Mouse (Mus musculus) liver, adult 2 months (tissue): Measurements from ENCODE around the gene Arpin.

Experiments
- CTCF ChIP-seq: fragments of 200-500 bp; IDR thresholded peaks from 2 replicates; pipeline ENCODE4 v1.5.1; 2011; ENCODE audit warnings: low read depth, low read length, control low read depth
- POLR2A ChIP-seq: fragments of 200-500 bp; IDR thresholded peaks from 2 replicates; pipeline ENCODE4 v1.6.1; 2011; ENCODE audit warnings: low read length, control low read depth; ENCODE audit not compliant: insufficient read depth; ENCODE audit errors: extremely low read depth

GRCm38 (mm10) chr7:79970336-79970735, 35.2 kb upstream of the Arpin start:
- no peak for TF ChIP-seq CTCF
- no peak for TF ChIP-seq POLR2A
